Mouse (Mus musculus) left cerebral cortex, postnatal 36 days (tissue): ENCODE measurements around the gene Rabgap1l. TPM values are rescaled to one million over a fixed set of nuclear protein-coding genes. Genes with fewer than 3 reads are reported as not detected.

Source experiments
- DNase-seq, 2 experiments: peaks; one replicate each; pipeline ENCODE4 v3.0.0; 2021 to 2022; ENCODE audit warnings: low spot score in 2 of 2, mixed read lengths in 1 of 2
- intact Hi-C: fragments of 180-260 bp; cut with DNase I; formaldehyde crosslinking; loops from one replicate; pipeline ENCODE4 v1.15.1; 2025
- total RNA-seq, 2 experiments: library from RNA; stranded (reverse); gene quantifications; 2 replicates each; pipeline ENCODE4 v1.2.3; 2021

The Rabgap1l gene
- total RNA-seq, 2 experiments from 2014 or later: 190 to 205 TPM

DNA sequence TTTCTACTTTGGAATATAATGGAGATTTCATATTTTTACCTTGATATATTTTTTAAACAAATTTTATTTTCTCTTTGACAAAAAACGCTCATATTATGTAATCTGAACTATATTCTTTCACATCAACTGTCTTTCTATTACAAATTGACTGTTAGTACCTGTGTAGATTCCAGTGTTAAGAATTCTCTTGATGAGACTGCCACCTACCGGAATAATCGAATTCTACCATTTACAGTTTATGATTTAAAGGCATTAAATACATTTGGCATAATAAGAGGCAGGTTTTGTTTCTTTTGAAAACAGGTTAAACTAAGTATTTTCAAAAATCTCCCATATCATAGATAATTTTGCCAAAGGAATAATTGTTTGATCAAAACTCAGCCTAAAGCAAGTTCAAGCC, 75.3 kb downstream of the Rabgap1l start:
- no peak for DNase-seq
- intact Hi-C loops: loop anchor here (1.0 to 10.0 kb wide), 3 partner anchors 155 to 503 kb away; partner anchors contain the start of gene Cacybp

DNA sequence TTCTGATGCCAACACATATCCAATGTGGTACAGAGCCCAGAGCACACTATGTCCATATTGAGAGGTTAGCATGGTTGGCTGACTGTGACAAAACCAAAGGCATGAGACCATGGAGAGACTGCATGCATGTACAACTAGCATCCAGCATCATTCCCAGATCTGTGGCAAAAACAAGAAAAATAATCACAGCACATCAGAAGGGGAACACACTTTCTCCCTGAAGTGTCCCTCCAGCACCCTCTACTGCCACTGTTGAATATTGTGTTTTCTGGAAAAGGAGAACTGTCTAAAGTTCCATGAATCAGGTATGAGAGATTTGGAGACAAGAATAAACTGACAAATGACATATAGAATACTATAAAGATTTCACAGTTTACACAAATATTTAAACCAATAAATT, 78.3 kb downstream of the Rabgap1l start:
- peak; percentile 6 to 10 for DNase-seq
- intact Hi-C loops: loop anchor here (5.0 to 10.0 kb wide), 2 partner anchors 152 to 500 kb away; partner anchors contain the start of gene Cacybp

DNA sequence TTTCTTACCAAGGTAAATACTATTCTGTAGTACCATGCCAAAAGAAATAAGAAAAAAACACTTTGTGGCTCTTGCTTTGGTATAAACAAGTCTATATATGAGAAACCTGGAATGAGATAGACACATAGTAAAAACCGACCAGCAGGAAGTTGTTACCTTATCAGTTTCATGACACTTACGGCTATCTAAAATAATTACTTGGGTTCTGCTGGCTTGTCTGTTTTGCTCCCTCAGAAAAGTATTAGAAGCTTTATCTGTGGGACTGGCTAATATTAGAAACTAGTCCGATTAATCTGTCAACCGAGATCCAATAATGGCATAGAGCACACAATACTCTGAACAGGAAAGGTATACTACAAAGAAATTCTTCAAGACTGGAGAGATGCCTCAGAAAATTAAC, 79.1 kb downstream of the Rabgap1l start:
- intact Hi-C loops: loop anchor here (10.0 kb wide), 1 partner anchor 499 kb away; the partner anchor contains the start of gene Cacybp

GRCm38 (mm10) chr1:160713383-160713782, 79.6 kb downstream of the Rabgap1l start:
- no peak for DNase-seq
- intact Hi-C loops: loop anchor here (10.0 kb wide), 1 partner anchor 499 kb away; the partner anchor contains the start of gene Cacybp

More for the DNA sequence above, 79.1 kb downstream of the Rabgap1l start:
- no peak for DNase-seq

- DNase-seq: no peak
- intact Hi-C loops: loop anchor here (10.0 kb wide), 1 partner anchor 496 kb away; the partner anchor contains the start of gene Cacybp
These were observed 82.5 kb downstream of the Rabgap1l start for GRCm38 (mm10) chr1:160710539-160710938.

- intact Hi-C loops: no loop called here
These were observed 88.4 kb downstream of the Rabgap1l start for GRCm38 (mm10) chr1:160704596-160704995.

DNA sequence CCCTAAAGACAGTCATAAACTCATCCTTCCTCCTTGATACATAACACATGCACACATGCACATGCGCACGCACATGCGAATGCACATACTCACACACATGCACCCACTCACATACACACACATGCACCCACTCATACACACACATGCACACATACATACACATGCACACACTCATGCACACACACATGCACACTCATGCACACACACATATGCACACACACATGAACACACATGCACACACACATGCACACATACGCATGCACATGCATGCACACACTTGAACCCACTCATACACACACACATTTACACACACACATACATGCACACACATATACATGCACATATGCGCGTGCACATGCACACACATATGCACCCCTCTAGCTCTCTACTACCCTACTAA, 89.2 kb downstream of the Rabgap1l start:
- intact Hi-C loops: no loop called here
- no peak for DNase-seq

More at GRCm38 (mm10) chr1:160704596-160704995, 88.4 kb downstream of the Rabgap1l start:
- DNase-seq: no peak

- intact Hi-C loops: no loop called here
- peak; percentile 84 to 87 for DNase-seq
These were observed 99.9 kb downstream of the Rabgap1l start for GRCm38 (mm10) chr1:160693094-160693447.

DNA sequence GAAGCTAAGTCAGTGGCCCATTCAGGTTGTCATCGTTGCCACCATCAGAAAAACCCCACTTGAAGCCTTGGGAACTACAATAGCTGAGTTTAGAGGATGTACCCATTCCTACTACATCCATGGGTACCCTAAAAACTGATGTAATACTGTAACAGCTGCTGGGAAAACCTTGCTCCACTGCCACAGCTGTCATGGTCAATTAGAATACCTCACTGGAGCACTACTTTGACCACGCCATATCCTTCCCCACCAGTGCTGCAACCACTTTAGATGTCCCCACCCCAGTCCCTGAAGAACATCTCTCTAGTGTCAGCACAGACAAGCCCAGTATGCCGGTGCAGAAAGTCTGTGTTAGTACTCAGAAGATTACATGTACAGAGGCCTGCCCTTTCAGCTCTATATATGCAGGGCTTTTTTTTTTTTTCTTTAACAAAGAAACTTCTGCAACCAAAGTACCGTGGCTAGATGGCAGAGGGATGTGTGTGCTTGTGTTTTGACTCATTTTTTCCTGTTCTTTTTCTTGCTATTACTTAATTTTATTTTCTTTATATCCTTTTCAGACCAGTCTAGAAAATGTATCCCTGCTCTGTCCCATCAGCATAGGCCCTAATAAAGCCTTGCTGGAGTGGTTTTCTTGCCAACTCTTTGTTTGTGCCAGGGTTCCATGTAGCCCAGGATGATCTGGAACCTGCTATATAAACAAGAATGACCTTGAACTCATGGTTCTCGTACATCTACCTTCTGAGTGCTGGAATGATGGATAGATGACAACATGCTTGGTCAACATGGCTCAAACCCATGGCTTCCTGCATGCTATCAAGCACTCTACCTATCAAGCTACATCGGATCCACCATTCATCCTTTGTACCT, 100.6 kb downstream of the Rabgap1l start:
- intact Hi-C loops: no loop called here
- DNase-seq: no peak

- no peak for DNase-seq
- intact Hi-C loops: no loop called here
These were observed 101.8 kb downstream of the Rabgap1l start for GRCm38 (mm10) chr1:160691196-160691590.

- intact Hi-C loops: no loop called here
- no peak for DNase-seq
These were observed 102.4 kb downstream of the Rabgap1l start for GRCm38 (mm10) chr1:160690516-160691195.

DNA sequence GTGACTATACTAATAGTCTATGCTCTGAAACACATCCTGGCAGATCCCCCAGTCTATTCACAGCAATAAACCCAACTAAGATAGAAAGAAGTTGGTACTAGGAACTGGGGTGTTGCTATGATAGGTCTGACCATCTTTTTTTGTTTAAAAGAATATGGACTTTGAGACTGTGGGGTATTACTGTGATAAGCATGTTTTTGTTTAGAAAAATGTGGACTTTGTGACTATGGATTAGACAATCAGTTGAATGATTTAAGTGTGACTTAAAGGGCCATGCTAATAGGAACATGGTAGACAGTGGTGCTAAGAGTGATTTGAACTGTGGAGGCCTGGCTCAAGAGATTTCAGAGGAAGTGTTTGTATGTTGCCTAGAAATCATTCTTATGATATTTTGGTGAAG, 103.5 kb downstream of the Rabgap1l start:
- no peak for DNase-seq
- intact Hi-C loops: no loop called here

GRCm38 (mm10) chr1:160684251-160684650, 108.8 kb downstream of the Rabgap1l start:
- intact Hi-C loops: no loop called here
- no peak for DNase-seq

GRCm38 (mm10) chr1:160681398-160682050, 111.5 kb downstream of the Rabgap1l start:
- DNase-seq: no peak
- intact Hi-C loops: no loop called here

GRCm38 (mm10) chr1:160674763-160675162, 118.2 kb downstream of the Rabgap1l start:
- no peak for DNase-seq
- intact Hi-C loops: no loop called here

GRCm38 (mm10) chr1:160672088-160672814, 120.8 kb downstream of the Rabgap1l start:
- no peak for DNase-seq
- intact Hi-C loops: no loop called here

GRCm38 (mm10) chr1:160655806-160656470, 137.1 kb downstream of the Rabgap1l start:
- DNase-seq: no peak
- intact Hi-C loops: no loop called here

DNA sequence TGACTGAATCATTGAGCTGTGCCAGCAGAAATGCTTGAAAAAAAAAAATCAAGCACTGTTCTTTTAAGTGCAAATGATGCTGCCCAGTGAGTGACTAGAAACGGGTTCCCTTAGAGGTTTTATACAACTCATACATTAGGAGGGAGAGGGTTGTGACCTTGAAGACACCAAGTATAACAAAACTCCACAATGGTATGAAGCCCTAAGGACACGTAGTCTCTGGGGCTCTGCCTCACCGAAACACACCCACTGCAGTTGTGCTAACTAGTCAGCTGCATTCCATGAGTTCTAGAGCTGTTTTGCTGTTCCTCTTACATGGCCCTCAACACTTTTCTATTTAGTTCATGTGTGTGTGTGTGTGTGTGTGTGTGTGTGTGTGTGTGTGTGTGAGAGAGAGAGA, 141.3 kb downstream of the Rabgap1l start:
- intact Hi-C loops: no loop called here
- DNase-seq: no peak

GRCm38 (mm10) chr1:160645416-160645815, 147.6 kb downstream of the Rabgap1l start:
- no peak for DNase-seq
- intact Hi-C loops: no loop called here
